In the genomic region with DNA sequence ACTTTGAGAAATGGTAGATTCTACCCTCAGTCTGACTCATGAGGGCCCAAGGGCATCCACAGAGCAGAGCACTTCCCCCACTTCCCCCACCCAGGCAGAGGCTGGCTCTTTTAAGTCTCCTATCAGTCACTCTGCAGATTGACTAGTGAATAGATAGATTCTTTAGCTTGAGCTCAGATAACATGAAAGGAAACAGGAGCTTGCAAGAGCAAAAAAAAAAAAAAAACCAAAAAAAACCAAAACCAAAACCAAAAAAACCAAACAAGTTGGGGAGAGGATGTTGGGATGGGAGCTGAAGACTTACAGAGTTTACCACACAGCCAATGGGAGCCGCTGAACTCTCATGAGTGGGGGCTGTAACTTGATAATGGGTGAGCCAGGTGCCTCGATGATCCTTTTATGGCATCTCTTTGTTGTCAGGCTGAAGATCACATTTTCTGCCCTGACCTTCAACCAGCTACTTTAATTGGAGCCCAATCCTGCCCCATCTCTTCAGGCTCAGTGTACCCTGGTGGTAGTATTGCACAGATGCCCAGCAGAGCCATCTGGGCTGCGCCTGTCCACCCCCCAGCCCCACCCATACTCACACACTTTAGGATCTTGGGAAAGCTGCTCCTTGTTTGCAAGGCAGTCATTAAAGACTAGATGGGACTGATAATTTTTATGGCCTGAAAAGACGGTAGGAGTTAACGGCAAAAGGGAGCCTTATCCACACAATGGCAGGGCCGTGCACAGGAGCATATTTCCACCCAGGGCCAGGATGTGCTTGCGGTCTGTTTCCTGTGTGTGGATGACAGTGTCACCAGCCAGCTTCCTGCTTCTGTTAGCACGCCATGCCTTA, we compare ENCODE assay signal across 9 mouse cellular contexts. TPM values are rescaled to one million over a fixed set of nuclear protein-coding genes. Genes with fewer than 3 reads are reported as not detected.
DNase-seq lines count a peak whose midpoint lies in the region; ATAC-seq and TF ChIP-seq lines count a peak whose summit lies in the region.
"Had no signal": no experiment of that assay in that cellular context is flagged by ENCODE, and none has a peak within 500 bp of the region (broad histone marks: within the 10 kb centered on the region; RNA-seq: fewer than 3 reads in every experiment).

No protein-coding gene starts in this region.

- 0 out of 2 replicates have a peak, but pooled peaks have one; percentile 9 for TF ChIP-seq CTCF in lung, embryonic 14.5 days (IDR thresholded peaks at IDR 0.05; ENCODE audit: low read depth)
- TF ChIP-seq CTCF in left cerebral cortex, adult 2 months (IDR thresholded peaks at IDR 0.05), result no peak

- H3K27ac ChIP-seq in lung, embryonic 14.5 days (ENCODE audit: low read depth), result peak overlapping the region; percentile 54; the same call in 1 of the 2 replicates
- H3K27ac ChIP-seq in forebrain, embryonic 10.5 days, result no peak overlapping the region
- no peak overlapping the region for H3K27ac ChIP-seq in left cerebral cortex, adult 2 months
- H3K27ac ChIP-seq: limb, embryonic 12.5 days had no signal

- H3K9me3 ChIP-seq in lung, embryonic 14.5 days (ENCODE audit: low read depth, low read length), result no peaks in the 10 kb centered on the region
- H3K9me3 ChIP-seq in forebrain, embryonic 10.5 days, result no peaks in the 10 kb centered on the region
- H3K9me3 ChIP-seq: limb, embryonic 12.5 days had no signal

- ATAC-seq in inflammation-experienced regulatory T-cells, adult 6 months, result peak; percentile 84
- ATAC-seq in lung, embryonic 14.5 days (ENCODE audit: insufficient read depth), result no peak

- DNase-seq in 416B (ENCODE audit: low read depth), result peak; percentile 85
- peak; percentile 74 for DNase-seq in adrenal gland, postnatal 14 days
- peak; percentile 46 for DNase-seq in lung, embryonic 14.5 days
- no peak for DNase-seq in forebrain, embryonic 10.5 days (ENCODE audit: extremely low spot score, low spot score)
- DNase-seq in gastrocnemius, postnatal 4 days (ENCODE audit: low spot score in 2 of 2), result no peak
- DNase-seq in left cerebral cortex, adult 2 months (ENCODE audit: extremely low spot score in 1 of 2, low spot score in 2 of 2), result no peak
- no peak for DNase-seq in layer of hippocampus, adult 9-10 months (ENCODE audit: low spot score)

- 68% methylated on average over 8 of the region's 8 CpGs for WGBS in lung, embryonic 14.5 days
- 85% methylated on average over 8 of the region's 8 CpGs for WGBS in forebrain, embryonic 10.5 days

- H3K36me3 ChIP-seq in lung, embryonic 14.5 days (ENCODE audit: insufficient read depth), result no peaks in the 10 kb centered on the region
- H3K36me3 ChIP-seq in forebrain, embryonic 10.5 days (replicated peaks), result no peaks in the 10 kb centered on the region
- H3K36me3 ChIP-seq: limb, embryonic 12.5 days had no signal

- H3K4me2 ChIP-seq in lung, embryonic 14.5 days, result 0 out of 2 replicates have a peak overlapping the region, but pooled peaks have one; percentile 5
- H3K4me2 ChIP-seq: limb, embryonic 12.5 days had no signal

- intact Hi-C loops in left cerebral cortex, adult 2 months (cut with DNase I), result no loop called here

- H3K4me1 ChIP-seq in lung, embryonic 14.5 days (ENCODE audit: insufficient read depth), result peaks cover 9% of the 10 kb centered on the region; the same call in 1 of the 2 replicates
- peaks cover 7% of the 10 kb centered on the region; the same call in 1 of the 2 replicates for H3K4me1 ChIP-seq in forebrain, embryonic 10.5 days

- H3K27me3 ChIP-seq in lung, embryonic 14.5 days (ENCODE audit: insufficient read depth, low read length), result no peaks in the 10 kb centered on the region
- H3K27me3 ChIP-seq in forebrain, embryonic 10.5 days (ENCODE audit: poor library complexity, severe bottlenecking), result no peaks in the 10 kb centered on the region
- H3K27me3 ChIP-seq: limb, embryonic 12.5 days had no signal

- H3K4me3 ChIP-seq in lung, embryonic 14.5 days (ENCODE audit: low read depth, low read length), result no peak overlapping the region
- no peak overlapping the region for H3K4me3 ChIP-seq in forebrain, embryonic 10.5 days
- H3K4me3 ChIP-seq in left cerebral cortex, adult 2 months, result no peak overlapping the region
- H3K4me3 ChIP-seq: limb, embryonic 12.5 days had no signal

- no peak overlapping the region for H3K9ac ChIP-seq in lung, embryonic 14.5 days
- H3K9ac ChIP-seq: limb, embryonic 12.5 days had no signal

RNA-seq across cellular contexts. Expression of gene Dazl, which starts 38.0 kb away (rescaled TPM):
- 0.26 and 0.53 TPM in 2 replicates for total RNA-seq in adrenal gland, postnatal 14 days (2021)
- polyA plus RNA-seq in inflammation-experienced regulatory T-cells, adult 6 months (2017; shearing (Covaris generic)), result under 1 TPM in 1 of 3 experiments, not detected in 2; 0.39 TPM
- polyA plus RNA-seq in lung, embryonic 14.5 days (2014; fragmentation: Nextera tagmentation; extraction: Ambion mirVana), result 0.30 TPM in 1 of 2 replicates, not detected in the other
- polyA plus RNA-seq in forebrain, embryonic 10.5 days (2016; fragmentation: Nextera tagmentation; extraction: Ambion mirVana), result 0.23 TPM in 1 of 2 replicates, not detected in the other
- total RNA-seq in gastrocnemius, postnatal 4 days (2021), result under 1 TPM in 1 of 2 experiments, not detected in 1; 0.10 TPM
- 1 to 10 TPM; 2.8 to 4.1 TPM for total RNA-seq in left cerebral cortex, adult 2 months (2021)
- polyA plus RNA-seq: limb, embryonic 12.5 days had no signal

Comparison
In these comparisons a context has a peak if more than half of its experiments do, and no peak if none do; other contexts are left out.
1. DNase-seq: peak in 416B (single experiment), adrenal gland, postnatal 14 days (single experiment) and lung, embryonic 14.5 days (single experiment); none in forebrain, embryonic 10.5 days (single experiment), gastrocnemius, postnatal 4 days (0 of 2), left cerebral cortex, adult 2 months (0 of 2) and layer of hippocampus, adult 9-10 months (single experiment).